Mouse (Mus musculus) CH12.LX (cell line): ENCODE results near the gene Tlcd1.

Source experiments
- CTCF ChIP-seq, 2 experiments: IDR thresholded peaks in 1 of 2; conservative IDR thresholded peaks in 1 of 2; 2 replicates each; pipeline ENCODE4 v1.5.1; 2011 to 2012; ENCODE audit warnings: low read depth in 2 of 2, low read length in 2 of 2, improper control_type of control experiment in 1 of 2, inconsistent platforms in 1 of 2, mild to moderate bottlenecking in 1 of 2, moderate library complexity in 1 of 2
- E2F4 ChIP-seq: IDR thresholded peaks from 2 replicates; pipeline ENCODE4 v1.6.1; 2011; ENCODE audit warnings: low read depth, low read length, improper control_type of control experiment; ENCODE audit not compliant: insufficient replicate concordance
- EP300 ChIP-seq: IDR thresholded peaks from 2 replicates; pipeline ENCODE4 v1.6.1; 2011; ENCODE audit warnings: low read length, improper control_type of control experiment
- ETS1 ChIP-seq: conservative IDR thresholded peaks from 2 replicates; pipeline ENCODE4 v1.6.1; 2012; ENCODE audit warnings: low read depth, mild to moderate bottlenecking, inconsistent platforms, low read length, improper control_type of control experiment, moderate library complexity
- KAT2A ChIP-seq: IDR thresholded peaks from 2 replicates; pipeline ENCODE4 v1.6.1; 2012; ENCODE audit warnings: low read length, improper control_type of control experiment, inconsistent platforms; ENCODE audit not compliant: insufficient replicate concordance
- MAZ ChIP-seq: IDR thresholded peaks from 2 replicates; pipeline ENCODE4 v1.6.1; 2012; ENCODE audit warnings: low read depth, mild to moderate bottlenecking, inconsistent platforms, low read length, improper control_type of control experiment, moderate library complexity
- POLR2A ChIP-seq: IDR thresholded peaks from 2 replicates; pipeline ENCODE4 v1.6.1; 2011; ENCODE audit warnings: low read depth, mild to moderate bottlenecking, improper control_type of control experiment, low read length
- RAD21 ChIP-seq: IDR thresholded peaks from 2 replicates; pipeline ENCODE4 v1.6.1; 2011; ENCODE audit warnings: low read depth, mild to moderate bottlenecking, low read length, improper control_type of control experiment, moderate library complexity
- SMC3 ChIP-seq: IDR thresholded peaks from 2 replicates; pipeline ENCODE4 v1.6.1; 2011; ENCODE audit warnings: low read depth, low read length, improper control_type of control experiment
- USF1 ChIP-seq: IDR thresholded peaks from 2 replicates; pipeline ENCODE4 v1.6.1; 2014; ENCODE audit warnings: low read depth, mild to moderate bottlenecking, inconsistent platforms, low read length, improper control_type of control experiment
- ZC3H11A ChIP-seq: IDR thresholded peaks from 2 replicates; pipeline ENCODE4 v1.6.1; 2012; ENCODE audit warnings: low read depth, mild to moderate bottlenecking, inconsistent platforms, low read length, improper control_type of control experiment

DNA sequence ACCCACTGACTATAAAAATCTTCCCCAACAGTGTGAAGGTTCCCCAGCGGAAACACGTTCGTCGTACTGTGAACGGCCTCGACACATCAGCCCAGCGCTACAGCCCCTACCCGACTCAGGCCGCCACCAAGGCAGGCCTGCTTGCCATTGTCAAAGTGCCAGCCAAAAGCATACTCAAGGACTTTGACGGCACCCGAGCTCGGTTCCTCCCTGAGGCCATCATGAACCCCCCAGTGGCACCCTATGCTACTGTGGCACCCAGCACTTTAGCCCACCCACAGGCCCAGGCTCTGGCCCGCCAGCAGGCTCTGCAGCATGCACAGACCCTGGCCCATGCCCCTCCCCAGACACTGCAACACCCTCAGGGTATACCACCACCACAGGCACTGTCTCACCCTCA, 22.7 kb upstream of the Tlcd1 start:
- no peak for TF ChIP-seq CTCF (conservative IDR thresholded peaks at IDR 0.05 in 1 of 2, IDR thresholded peaks at IDR 0.05 in 1 of 2; ENCODE audit: low read depth in 2 of 2, low read length in 2 of 2)
- TF ChIP-seq SMC3: no peak
- no peak for TF ChIP-seq E2F4
- TF ChIP-seq ZC3H11A: no peak
- TF ChIP-seq ETS1: no peak
- TF ChIP-seq POLR2A: no peak
- TF ChIP-seq MAZ: no peak
- no peak for TF ChIP-seq EP300
- TF ChIP-seq USF1: no peak
- TF ChIP-seq RAD21: no peak
- TF ChIP-seq KAT2A: no peak
